24 mouse cellular contexts compared by ENCODE assay signal in the genomic region with DNA sequence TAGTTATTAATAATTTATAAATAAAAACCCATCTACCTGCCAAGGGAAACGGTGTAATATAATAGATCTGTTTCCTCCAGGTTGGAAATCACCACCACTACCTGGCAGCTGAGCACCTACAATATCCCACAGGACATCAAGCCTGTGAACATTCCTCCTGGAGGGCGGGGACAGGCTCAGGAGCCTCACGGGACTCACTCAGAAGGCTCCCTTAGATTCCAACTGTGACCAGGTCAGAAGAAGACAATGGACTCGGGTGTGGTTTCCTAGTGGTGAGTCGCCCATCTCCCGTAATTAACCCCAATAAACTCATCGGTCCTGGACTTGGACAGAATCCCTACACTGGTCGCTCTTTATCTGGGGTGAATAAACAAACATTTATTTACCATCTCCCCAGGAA. TPM values are rescaled to one million over a fixed set of nuclear protein-coding genes. Genes with fewer than 3 reads are reported as not detected.
DNase-seq lines count a peak whose midpoint lies in the region; ATAC-seq and TF ChIP-seq lines count a peak whose summit lies in the region.
"Had no signal": no experiment of that assay in that cellular context is flagged by ENCODE, and none has a peak within 500 bp of the region (broad histone marks: within the 10 kb centered on the region; RNA-seq: fewer than 3 reads in every experiment).

No protein-coding gene starts in this region.

- H3K27ac ChIP-seq in lung, postnatal 0 days (ENCODE audit: low read length), result no peak overlapping the region
- H3K27ac ChIP-seq in ES-E14 (ENCODE audit: insufficient read depth, low read depth, low read length, poor library complexity, severe bottlenecking), result no peak overlapping the region; the same call in 1 of the 2 replicates
- H3K27ac ChIP-seq in intestine, embryonic 16.5 days (ENCODE audit: low read length), result no peak overlapping the region
- H3K27ac ChIP-seq in hindbrain, embryonic 11.5 days (ENCODE audit: low read depth, low read length), result no peak overlapping the region
- H3K27ac ChIP-seq: embryonic facial prominence, embryonic 12.5 days; hindbrain, embryonic 15.5 days; kidney, embryonic 15.5 days; lung, embryonic 15.5 days; macrophage; midbrain, embryonic 15.5 days; neural tube, embryonic 12.5 days had no signal

- H3K36me3 ChIP-seq in lung, postnatal 0 days (ENCODE audit: insufficient read depth, low read length), result no peaks in the 10 kb centered on the region
- H3K36me3 ChIP-seq in ES-E14 (ENCODE audit: control insufficient read depth, insufficient read depth, low read length, poor library complexity, severe bottlenecking), result peaks cover 8% of the 10 kb centered on the region; the same call in 1 of the 2 replicates
- no peaks in the 10 kb centered on the region for H3K36me3 ChIP-seq in intestine, embryonic 16.5 days (ENCODE audit: control insufficient read depth, insufficient read depth, low read length)
- no peaks in the 10 kb centered on the region for H3K36me3 ChIP-seq in hindbrain, embryonic 11.5 days (ENCODE audit: control insufficient read depth, insufficient read depth, low read length)
- H3K36me3 ChIP-seq: embryonic facial prominence, embryonic 12.5 days; G1E; hindbrain, embryonic 15.5 days; kidney, embryonic 15.5 days; lung, embryonic 15.5 days; midbrain, embryonic 15.5 days; neural tube, embryonic 12.5 days had no signal

- no peaks in the 10 kb centered on the region for H3K9me3 ChIP-seq in lung, postnatal 0 days (ENCODE audit: low read length)
- no peaks in the 10 kb centered on the region for H3K9me3 ChIP-seq in ES-E14 (ENCODE audit: control insufficient read depth, insufficient read depth, low read depth, low read length)
- H3K9me3 ChIP-seq in intestine, embryonic 16.5 days (ENCODE audit: control insufficient read depth, low read length), result no peaks in the 10 kb centered on the region
- no peaks in the 10 kb centered on the region for H3K9me3 ChIP-seq in hindbrain, embryonic 11.5 days (ENCODE audit: control insufficient read depth, low read length)
- H3K9me3 ChIP-seq: embryonic facial prominence, embryonic 12.5 days; G1E; hindbrain, embryonic 15.5 days; kidney, embryonic 15.5 days; lung, embryonic 15.5 days; midbrain, embryonic 15.5 days; neural tube, embryonic 12.5 days had no signal

- no peaks in the 10 kb centered on the region for H3K27me3 ChIP-seq in lung, postnatal 0 days (replicated peaks; ENCODE audit: insufficient read depth, low read length)
- H3K27me3 ChIP-seq in intestine, embryonic 16.5 days (replicated peaks; ENCODE audit: control insufficient read depth, insufficient read depth, low read length), result no peaks in the 10 kb centered on the region
- no peaks in the 10 kb centered on the region for H3K27me3 ChIP-seq in hindbrain, embryonic 11.5 days (ENCODE audit: control insufficient read depth, insufficient read depth, low read length)
- H3K27me3 ChIP-seq: embryonic facial prominence, embryonic 12.5 days; hindbrain, embryonic 15.5 days; kidney, embryonic 15.5 days; lung, embryonic 15.5 days; midbrain, embryonic 15.5 days; neural tube, embryonic 12.5 days; Patski had no signal

- ATAC-seq in lung, postnatal 0 days, result peak; percentile 60
- peak; percentile 25 for ATAC-seq in intestine, embryonic 16.5 days
- no peak for ATAC-seq in hindbrain, embryonic 11.5 days (ENCODE audit: low FRiP score)
- ATAC-seq: forebrain, postnatal 0 days; midbrain, embryonic 15.5 days; Patski had no signal

- in situ Hi-C loops in ES-E14 (cut with MboI; ENCODE audit: low sequenced_read_pairs in 2 of 2, unreplicated experiment in 2 of 2), result no loop called here

- no peak for TF ChIP-seq CTCF in lung, postnatal 0 days (IDR thresholded peaks at IDR 0.05)

- 55% methylated on average over 8 of the region's 8 CpGs for WGBS in lung, postnatal 0 days
- 59% methylated on average over 8 of the region's 8 CpGs for WGBS in intestine, embryonic 16.5 days
- 87% methylated on average over 8 of the region's 8 CpGs for WGBS in hindbrain, embryonic 11.5 days

- no peaks in the 10 kb centered on the region for H3K4me1 ChIP-seq in lung, postnatal 0 days (ENCODE audit: insufficient read depth, low read depth, low read length)
- H3K4me1 ChIP-seq in ES-E14 (ENCODE audit: control insufficient read depth in 2 of 2, insufficient read depth in 2 of 2, low read length in 2 of 2, poor library complexity in 1 of 2), result peaks cover 2 to 21% of the 10 kb centered on the region in 2 experiments; a peak in 2 of 4 replicates
- H3K4me1 ChIP-seq in intestine, embryonic 16.5 days (ENCODE audit: control insufficient read depth, insufficient read depth, low read length), result 0 out of 2 replicates have a peak, but pooled peaks cover 12% of the 10 kb centered on the region
- H3K4me1 ChIP-seq in hindbrain, embryonic 11.5 days (replicated peaks; ENCODE audit: control insufficient read depth, insufficient read depth, low read length), result no peaks in the 10 kb centered on the region
- H3K4me1 ChIP-seq: embryonic facial prominence, embryonic 12.5 days; hindbrain, embryonic 15.5 days; lung, embryonic 15.5 days; midbrain, embryonic 15.5 days had no signal

- no peak overlapping the region for H3K4me2 ChIP-seq in lung, postnatal 0 days (replicated peaks; ENCODE audit: low read depth, low read length)
- H3K4me2 ChIP-seq in intestine, embryonic 16.5 days (ENCODE audit: low read depth, low read length), result no peak overlapping the region
- no peak overlapping the region for H3K4me2 ChIP-seq in hindbrain, embryonic 11.5 days (replicated peaks; ENCODE audit: low read depth, low read length)
- H3K4me2 ChIP-seq: embryonic facial prominence, embryonic 12.5 days; hindbrain, embryonic 15.5 days; kidney, embryonic 15.5 days; lung, embryonic 15.5 days; midbrain, embryonic 15.5 days; neural tube, embryonic 12.5 days had no signal

- no peak for DNase-seq in lung, postnatal 0 days (ENCODE audit: low spot score)
- no peak for DNase-seq in lung, postnatal 25 days (ENCODE audit: low spot score)
- peak; percentile 44 for DNase-seq in ES-E14 (ENCODE audit: low read depth, low spot score)
- DNase-seq in embryo, embryonic 9.5 days (ENCODE audit: extremely low spot score), result no peak
- no peak for DNase-seq in adrenal gland, postnatal 10 days
- DNase-seq in hindbrain, embryonic 11.5 days (ENCODE audit: low spot score), result no peak
- DNase-seq: adrenal gland, postnatal 25 days; cerebellum, postnatal 10 days; forebrain, postnatal 0 days; gastrocnemius, postnatal 36 days; heart, postnatal 36 days; kidney, postnatal 4 days; right cerebral cortex, postnatal 25 days; thymus, postnatal 25 days had no signal

- TF ChIP-seq EP300 in lung, postnatal 0 days (IDR thresholded peaks at IDR 0.05), result no peak

- H3K9ac ChIP-seq in lung, postnatal 0 days (replicated peaks; ENCODE audit: low read depth), result no peak overlapping the region
- no peak overlapping the region for H3K9ac ChIP-seq in ES-E14 (ENCODE audit: insufficient read depth, low read depth, low read length, poor library complexity, severe bottlenecking)
- H3K9ac ChIP-seq in intestine, embryonic 16.5 days (ENCODE audit: low read depth, low read length), result no peak overlapping the region
- H3K9ac ChIP-seq in hindbrain, embryonic 11.5 days (ENCODE audit: low read depth, low read length), result no peak overlapping the region
- H3K9ac ChIP-seq: embryonic facial prominence, embryonic 12.5 days; forebrain, postnatal 0 days; hindbrain, embryonic 15.5 days; kidney, embryonic 15.5 days; lung, embryonic 15.5 days; midbrain, embryonic 15.5 days; neural tube, embryonic 12.5 days had no signal

- H3K4me3 ChIP-seq in lung, postnatal 0 days (ENCODE audit: low read depth, low read length), result no peak overlapping the region
- no peak overlapping the region for H3K4me3 ChIP-seq in ES-E14 (ENCODE audit: insufficient read depth in 1 of 2, low read depth in 1 of 2, low read length in 2 of 2, poor library complexity in 1 of 2, severe bottlenecking in 1 of 2)
- H3K4me3 ChIP-seq in intestine, embryonic 16.5 days (ENCODE audit: low read length), result no peak overlapping the region
- H3K4me3 ChIP-seq in hindbrain, embryonic 11.5 days (ENCODE audit: low read depth, low read length), result no peak overlapping the region
- H3K4me3 ChIP-seq: embryonic facial prominence, embryonic 12.5 days; hindbrain, embryonic 15.5 days; kidney, embryonic 15.5 days; lung, embryonic 15.5 days; midbrain, embryonic 15.5 days; neural tube, embryonic 12.5 days had no signal

TF ChIP-seq in ES-E14, 5 proteins besides CTCF, POLR2A, EP300 and RAD21:
- TF ChIP-seq ZC3H11A (IDR thresholded peaks at IDR 0.05; ENCODE audit: borderline replicate concordance, low read depth, low read length) (no peak), ZNF384 (IDR thresholded peaks at IDR 0.05; ENCODE audit: low read depth, low read length) (no peak), CHD2 (IDR thresholded peaks at IDR 0.05; ENCODE audit: low read depth, low read length) (no peak), MAFK (IDR thresholded peaks at IDR 0.05; ENCODE audit: insufficient read depth, low read depth, low read length) (no peak), HCFC1 (IDR thresholded peaks at IDR 0.05; ENCODE audit: borderline replicate concordance, insufficient read depth, low read length) (no peak)

RNA-seq across cellular contexts. Expression of gene Mreg, which starts 39.3 kb away (rescaled TPM):
- 0.57 and 0.98 TPM in 2 replicates for polyA plus RNA-seq in lung, postnatal 0 days (2015; fragmentation: Nextera tagmentation; extraction: Ambion mirVana)
- total RNA-seq in ES-E14 (2012; rRNA removed), result 92.1 and 94.8 TPM in 2 replicates
- 7.5 and 13.2 TPM in 2 replicates for polyA plus RNA-seq in intestine, embryonic 16.5 days (2015; fragmentation: Nextera tagmentation; extraction: Ambion mirVana)
- 10 to 100 TPM in 1 of 2 experiments, 1 to 10 TPM in 1; 7.7 to 12.3 TPM for total RNA-seq in adrenal gland, postnatal 10 days (2021)
- polyA plus RNA-seq in hindbrain, embryonic 11.5 days (2014; fragmentation: Nextera tagmentation; extraction: Ambion mirVana), result 15.6 and 24.1 TPM in 2 replicates
- polyA plus RNA-seq: G1E had no signal
